Mouse (Mus musculus) neural tube, embryonic 11.5 days (tissue): Measurements from ENCODE around the gene Gpr132. TPM values are rescaled to one million over a fixed set of nuclear protein-coding genes. Genes with fewer than 3 reads are reported as not detected.

Source experiments
- ATAC-seq: fragments of 200-750 bp; cut with Nextera tagmentation; 2 replicates; pipeline ENCODE4 v1.8.0; 2017; ENCODE audit warnings: moderate number of reproducible peaks, mild to moderate bottlenecking, moderate TSS enrichment, moderate library complexity; ENCODE audit not compliant: insufficient read depth, low FRiP score, low TSS enrichment
- DNase-seq: peaks from one replicate; pipeline ENCODE4 v3.0.0-alpha.2; 2015; ENCODE audit warnings: low spot score
- H3K27ac ChIP-seq: fragments of 300-500 bp; sonication (generic); 2 replicates; pipeline ENCODE4 v1.5.1; 2014; ENCODE audit warnings: low read depth, mild to moderate bottlenecking, low read length
- H3K27me3 ChIP-seq: fragments of 300-500 bp; sonication (generic); 2 replicates; pipeline ENCODE4 v1.6.1; 2014; ENCODE audit warnings: mild to moderate bottlenecking, low read length, mixed read lengths; ENCODE audit not compliant: control insufficient read depth, insufficient read depth
- H3K36me3 ChIP-seq: fragments of 300-500 bp; sonication (generic); 2 replicates; pipeline ENCODE4 v1.6.1; 2014; ENCODE audit warnings: mild to moderate bottlenecking, low read length, moderate library complexity, mixed read lengths; ENCODE audit not compliant: control insufficient read depth, insufficient read depth
- H3K4me1 ChIP-seq: fragments of 300-500 bp; sonication (generic); 2 replicates; pipeline ENCODE4 v1.6.1; 2014; ENCODE audit warnings: low read length, mixed read lengths; ENCODE audit not compliant: control insufficient read depth, insufficient read depth
- H3K4me2 ChIP-seq: fragments of 300-500 bp; sonication (generic); 2 replicates; pipeline ENCODE4 v1.6.1; 2014; ENCODE audit warnings: low read depth, mild to moderate bottlenecking, moderate library complexity
- H3K4me3 ChIP-seq: fragments of 300-500 bp; sonication (generic); 2 replicates; pipeline ENCODE4 v1.5.1; 2014; ENCODE audit warnings: low read depth, low read length
- H3K9ac ChIP-seq: fragments of 300-500 bp; sonication (generic); 2 replicates; pipeline ENCODE4 v1.6.1; 2014; ENCODE audit warnings: mild to moderate bottlenecking, low read length
- H3K9me3 ChIP-seq: fragments of 300-500 bp; sonication (generic); 2 replicates; pipeline ENCODE4 v1.6.1; 2016; ENCODE audit warnings: low read length; ENCODE audit not compliant: control insufficient read depth
- WGBS: fragments of 180-500 bp; shearing (Covaris S2); extraction: QIAGEN DNeasy Blood & Tissue Kit; methylation state at CpG from one replicate; pipeline ENCODE4 v1.1.7; 2014; 5-methylcytosine and 5-hydroxymethylcytosine counted together
- polyA plus RNA-seq: library from polyadenylated mRNA; unstranded; fragments of >200 nt; fragmentation: Nextera tagmentation; extraction: Ambion mirVana; gene quantifications from 2 replicates; pipeline ENCODE4 v1.2.1, GENCODE M21; 2014

Gene Gpr132
- polyA plus RNA-seq, 1 experiment from 2014 or later = not detected

DNA sequence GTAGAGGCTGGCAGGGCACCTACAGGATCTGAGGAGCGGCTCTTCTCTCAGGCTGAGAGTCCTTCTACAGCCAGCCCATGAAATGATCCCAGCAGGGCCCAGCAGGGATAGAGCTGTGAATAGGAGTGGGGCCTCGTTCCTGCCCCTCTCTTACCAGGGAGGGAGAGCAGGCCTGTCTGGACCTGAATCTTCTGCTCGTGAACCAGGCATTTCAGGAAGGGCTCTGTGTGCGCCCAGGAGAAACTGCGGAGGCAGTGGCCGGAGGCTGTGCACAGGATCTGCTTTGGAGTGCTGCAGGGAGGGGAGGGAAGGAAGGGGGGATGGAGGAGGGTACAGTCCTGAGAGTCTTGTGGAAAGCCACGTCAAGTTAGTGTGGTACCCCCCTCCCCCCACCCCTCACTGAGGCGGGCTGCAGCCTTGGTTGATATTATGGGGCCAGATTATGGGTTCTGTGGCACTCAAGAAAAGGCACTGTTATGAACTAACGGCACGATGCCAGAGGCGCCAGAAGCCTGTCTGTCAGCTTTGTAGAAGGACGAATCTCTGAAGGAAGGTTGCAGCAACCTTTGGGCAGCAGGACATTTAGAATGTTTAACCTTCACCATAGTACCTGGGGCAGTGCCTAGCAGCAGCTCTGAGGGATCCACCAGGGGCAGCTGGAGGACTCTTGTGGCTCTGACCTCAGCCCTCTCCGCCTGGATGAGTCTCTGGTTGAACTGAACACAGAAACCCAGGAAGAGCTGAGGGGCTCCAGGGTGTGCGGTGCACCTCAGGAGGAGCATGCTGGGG lies 53.2 kb downstream of the Gpr132 start:
- no peaks in the 10 kb centered on the region for H3K9me3 ChIP-seq
- ATAC-seq (no peak), DNase-seq (no peak)
- H3K9ac ChIP-seq = no peak overlapping the region
- WGBS = 86% methylated on average over 14 of the region's 14 CpGs
- H3K36me3 ChIP-seq = peaks cover 4% of the 10 kb centered on the region
- peaks cover 2% of the 10 kb centered on the region; the same call in 1 of the 2 replicates for H3K4me1 ChIP-seq
- no peak overlapping the region for H3K4me3 ChIP-seq
- no peak overlapping the region for H3K27ac ChIP-seq
- no peak overlapping the region for H3K4me2 ChIP-seq
- H3K27me3 ChIP-seq = no peaks in the 10 kb centered on the region

DNA sequence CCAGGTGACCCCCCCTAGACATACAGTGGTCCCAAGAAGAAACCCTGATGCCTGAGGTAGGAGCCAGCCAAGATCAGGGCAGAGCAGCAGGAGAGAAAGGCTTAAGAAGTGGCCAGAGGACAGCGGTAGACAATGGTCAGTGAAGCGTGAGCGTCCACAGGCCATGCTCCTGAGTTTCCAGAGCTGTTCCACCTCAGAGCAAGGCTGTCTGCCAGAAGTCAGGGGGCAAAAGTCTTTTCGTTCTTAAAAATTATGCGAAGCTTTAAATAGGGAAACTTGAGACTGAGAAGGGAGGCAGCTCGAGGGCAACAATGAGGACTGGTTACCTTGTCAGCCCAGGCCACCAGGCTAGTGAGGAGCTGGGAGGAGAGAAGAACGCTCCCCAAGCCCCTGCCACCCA lies 54.7 kb downstream of the Gpr132 start:
- H3K4me3 ChIP-seq = no peak overlapping the region
- H3K9ac ChIP-seq = no peak overlapping the region
- no peak overlapping the region for H3K4me2 ChIP-seq
- DNase-seq (no peak), ATAC-seq (no peak)
- 89% methylated on average over 7 of the region's 7 CpGs for WGBS
- H3K4me1 ChIP-seq = peaks cover 7% of the 10 kb centered on the region; the same call in 1 of the 2 replicates
- H3K9me3 ChIP-seq = no peaks in the 10 kb centered on the region
- peaks cover 4% of the 10 kb centered on the region; the same call in 1 of the 2 replicates for H3K36me3 ChIP-seq
- no peaks in the 10 kb centered on the region for H3K27me3 ChIP-seq
- H3K27ac ChIP-seq = no peak overlapping the region

DNA sequence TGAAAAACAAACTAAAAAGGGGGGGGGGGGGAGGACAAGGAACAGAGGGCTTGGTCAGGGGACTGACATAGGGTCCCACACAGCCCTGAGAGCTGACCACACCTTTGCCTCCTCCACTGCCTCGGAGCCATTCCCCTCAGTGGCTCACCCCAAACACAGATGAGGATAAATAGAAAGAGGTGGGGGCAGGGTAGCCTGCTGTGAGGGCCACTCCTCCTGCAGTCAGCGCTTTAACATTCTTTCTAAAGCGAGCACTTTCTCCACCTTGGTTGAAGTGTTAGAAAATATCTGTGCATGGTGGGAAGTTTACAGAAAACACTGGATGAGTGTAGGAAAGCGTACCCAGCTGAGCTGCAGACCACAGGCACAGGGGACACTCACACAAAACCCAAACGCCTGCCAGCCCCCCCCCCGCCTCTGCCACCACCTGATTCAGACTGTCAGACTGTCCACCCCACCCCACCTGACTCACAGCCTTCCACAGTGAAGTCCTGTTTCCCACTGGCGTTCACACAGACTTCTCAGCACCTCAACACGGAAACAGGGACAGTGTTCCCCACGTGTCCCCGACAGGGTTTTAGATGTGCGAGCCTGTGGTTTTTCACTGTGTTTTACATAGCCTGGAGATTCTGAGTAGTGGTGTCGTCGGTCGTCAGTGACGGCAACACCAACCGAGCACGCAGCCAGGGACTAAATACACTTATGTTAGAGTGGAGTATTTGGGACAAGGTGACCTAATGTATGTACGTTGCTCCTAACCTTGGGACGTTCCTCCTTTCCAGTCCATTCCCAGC lies 57.7 kb downstream of the Gpr132 start:
- ATAC-seq (no peak), DNase-seq (no peak)
- H3K4me2 ChIP-seq = no peak overlapping the region
- H3K9me3 ChIP-seq = no peaks in the 10 kb centered on the region
- peaks cover 7% of the 10 kb centered on the region; the same call in 1 of the 2 replicates for H3K4me1 ChIP-seq
- no peak overlapping the region for H3K4me3 ChIP-seq
- no peak overlapping the region for H3K9ac ChIP-seq
- no peaks in the 10 kb centered on the region for H3K27me3 ChIP-seq
- WGBS = 68% methylated on average over 19 of the region's 19 CpGs
- H3K27ac ChIP-seq = no peak overlapping the region
- peaks cover 3% of the 10 kb centered on the region; the same call in 1 of the 2 replicates for H3K36me3 ChIP-seq

DNA sequence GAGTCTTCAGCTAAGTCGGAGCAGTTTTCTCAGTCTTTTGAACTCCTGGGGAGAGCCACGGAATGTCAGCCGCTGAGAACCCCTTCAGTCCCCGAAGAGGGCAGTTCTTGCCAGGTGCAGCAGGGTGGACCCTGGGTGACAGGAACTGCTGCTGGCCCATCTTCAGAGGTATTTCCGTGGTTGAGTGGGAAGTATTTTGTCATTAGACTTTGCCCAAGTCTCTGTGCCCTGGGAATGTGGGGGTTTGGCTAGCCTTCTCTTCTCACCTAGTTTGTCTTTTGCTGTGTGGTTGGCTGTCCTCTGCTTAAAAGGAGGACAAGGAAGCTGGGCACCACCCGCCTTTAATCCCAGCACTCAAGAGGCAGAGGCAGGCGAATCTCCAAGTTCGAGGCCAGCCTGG lies 58.4 kb downstream of the Gpr132 start:
- Histone ChIP-seq H3K4me1 (peaks cover 7% of the 10 kb centered on the region; the same call in 1 of the 2 replicates), H3K9ac (peak overlapping the region; percentile 61), H3K27me3 (no peaks in the 10 kb centered on the region), H3K4me3 (peak overlapping the region; percentile 54), H3K9me3 (no peaks in the 10 kb centered on the region), H3K4me2 (peak overlapping the region; percentile 98), H3K27ac (no peak overlapping the region), H3K36me3 (0 out of 2 replicates have a peak, but pooled peaks cover 2% of the 10 kb centered on the region)
- no peak for DNase-seq
- no peak for ATAC-seq
- 22% methylated on average over 8 of the region's 8 CpGs for WGBS

DNA sequence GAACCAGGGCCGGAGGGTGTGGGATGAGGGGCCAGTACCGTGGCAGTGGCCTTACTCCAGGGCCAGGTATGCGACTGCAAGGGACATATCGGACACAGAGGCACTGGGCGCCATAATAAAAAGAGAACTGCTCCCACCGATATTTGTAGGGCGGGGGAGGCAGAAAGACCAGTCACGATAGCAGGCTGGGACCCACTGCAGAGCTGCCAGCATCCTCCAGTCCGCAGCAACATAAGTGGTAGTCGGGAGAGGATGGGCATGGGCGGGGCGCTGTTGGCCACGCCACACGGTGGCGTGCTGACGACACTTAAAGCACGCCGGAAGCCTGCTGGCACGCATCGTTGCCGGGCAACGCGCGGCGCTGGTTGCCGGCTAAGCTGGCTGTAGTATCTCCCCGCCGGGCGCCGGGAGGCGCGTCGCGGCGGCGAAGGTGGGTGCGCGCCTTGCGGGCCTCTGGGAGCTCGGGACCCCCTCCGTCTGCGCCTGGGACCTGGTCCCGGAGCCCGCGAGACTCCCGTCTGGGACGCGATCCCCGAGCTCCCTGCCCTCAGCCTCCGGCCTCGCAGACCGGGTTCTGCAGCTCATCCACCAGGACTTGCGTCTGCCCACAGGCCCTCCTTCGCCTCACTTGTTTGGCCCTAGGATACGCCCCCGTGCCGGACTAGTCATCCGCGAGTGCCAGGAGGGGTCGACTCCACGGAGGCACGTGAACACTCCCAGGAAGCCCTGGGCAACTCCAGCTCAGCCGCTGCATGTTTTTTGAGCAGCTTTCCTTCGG lies 59.3 kb downstream of the Gpr132 start, which contains the start of gene Clba1:
TSS of gene Clba1 (plus strand) at position 351 of the 778 bp plus-strand sequence.
- peak within 1 kb of the TSS; percentile 54 for H3K4me3 ChIP-seq
- no peak within 1 kb of the TSS for H3K27ac ChIP-seq
- H3K9ac ChIP-seq = peak within 1 kb of the TSS; percentile 61
- H3K27me3 ChIP-seq = no peaks in the 10 kb centered on the region
- no peaks in the 10 kb centered on the region for H3K36me3 ChIP-seq
- ATAC-seq (peak; percentile 92), DNase-seq (peak; percentile 96)
- H3K4me2 ChIP-seq = peak within 1 kb of the TSS; percentile 98
- 1% methylated on average over 50 of the region's 64 CpGs for WGBS
- no peaks in the 10 kb centered on the region for H3K9me3 ChIP-seq
- H3K4me1 ChIP-seq = peaks cover 7% of the 10 kb centered on the region; the same call in 1 of the 2 replicates

DNA sequence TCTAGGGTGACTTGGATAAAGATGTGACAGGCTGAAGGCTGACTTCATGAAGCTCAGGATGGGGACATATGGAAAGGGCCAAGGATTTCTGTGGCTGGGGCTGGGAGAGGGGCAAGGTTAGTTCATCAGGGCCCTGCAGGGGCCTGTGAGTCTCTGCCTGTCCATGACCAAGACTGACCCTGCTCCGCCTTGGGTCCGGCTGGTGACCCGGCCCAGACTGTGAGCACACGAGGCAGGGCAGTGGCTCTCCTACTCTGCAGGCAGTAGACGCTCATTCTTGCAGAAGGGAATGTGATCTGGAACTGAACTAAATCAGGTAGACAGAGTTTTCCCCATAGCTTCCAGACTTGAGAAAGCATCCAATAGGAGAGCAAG lies 59.8 kb downstream of the Gpr132 start:
- H3K27ac ChIP-seq = no peak overlapping the region

DNA sequence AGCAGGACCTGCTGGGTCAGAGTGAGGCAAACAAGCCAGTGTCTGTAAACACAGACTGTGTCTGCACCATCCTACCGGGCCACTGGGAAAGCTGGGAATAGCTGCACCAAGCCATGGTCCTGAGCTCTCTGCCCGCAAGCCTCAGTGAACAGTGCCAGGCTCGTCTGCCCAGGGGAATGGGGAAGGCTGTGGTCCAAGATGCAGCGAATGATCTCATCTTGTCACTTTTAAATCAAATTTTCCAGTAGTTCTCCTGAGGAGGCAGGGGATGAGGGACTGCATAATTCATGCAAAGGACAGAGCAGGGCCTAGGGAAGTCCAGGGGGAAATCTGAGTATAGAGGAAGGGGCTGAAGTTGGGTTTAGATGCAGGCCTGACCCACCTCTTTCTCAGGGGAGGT lies 60.2 kb downstream of the Gpr132 start:
- H3K27me3 ChIP-seq = no peaks in the 10 kb centered on the region
- 82% methylated on average over 4 of the region's 4 CpGs for WGBS
- peaks cover 7% of the 10 kb centered on the region; the same call in 1 of the 2 replicates for H3K4me1 ChIP-seq
- no peaks in the 10 kb centered on the region for H3K9me3 ChIP-seq
- H3K4me2 ChIP-seq = no peak overlapping the region
- DNase-seq (no peak), ATAC-seq (no peak)
- H3K4me3 ChIP-seq = no peak overlapping the region
- H3K27ac ChIP-seq = no peak overlapping the region
- H3K9ac ChIP-seq = no peak overlapping the region
- no peaks in the 10 kb centered on the region for H3K36me3 ChIP-seq

More for the DNA sequence above, 59.8 kb downstream of the Gpr132 start:
- no peaks in the 10 kb centered on the region for H3K36me3 ChIP-seq
- H3K4me3 ChIP-seq = peak overlapping the region; percentile 54
- WGBS = 71% methylated on average over 5 of the region's 5 CpGs
- H3K9ac ChIP-seq = peak overlapping the region; percentile 61
- ATAC-seq (peak; percentile 55), DNase-seq (no peak)
- H3K9me3 ChIP-seq = no peaks in the 10 kb centered on the region
- peaks cover 7% of the 10 kb centered on the region; the same call in 1 of the 2 replicates for H3K4me1 ChIP-seq
- peak overlapping the region; percentile 98 for H3K4me2 ChIP-seq
- H3K27me3 ChIP-seq = no peaks in the 10 kb centered on the region

DNA sequence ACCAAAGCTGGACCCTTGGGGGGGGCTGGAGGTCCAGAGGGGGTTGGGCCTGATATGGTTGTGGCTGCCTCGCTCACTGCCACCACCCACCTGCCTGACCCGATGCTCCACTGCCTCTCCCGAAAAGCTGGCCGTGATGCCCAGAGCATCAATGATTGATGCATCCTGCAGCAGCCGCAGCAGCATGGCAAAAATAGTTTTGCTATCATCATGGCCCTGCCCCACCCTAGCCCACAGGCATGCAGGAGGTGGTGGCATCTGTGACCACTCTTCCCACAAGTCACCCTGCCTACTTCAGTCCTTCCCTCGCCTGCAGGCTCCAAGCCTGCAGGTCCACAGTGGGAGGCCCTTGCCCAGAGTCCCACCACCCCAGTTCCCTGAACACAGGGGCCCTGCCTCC lies 62.0 kb downstream of the Gpr132 start:
- Histone ChIP-seq H3K4me1 (peaks cover 13% of the 10 kb centered on the region; the same call in 1 of the 2 replicates), H3K4me2 (no peak overlapping the region), H3K4me3 (no peak overlapping the region), H3K27ac (no peak overlapping the region), H3K9ac (no peak overlapping the region), H3K9me3 (no peaks in the 10 kb centered on the region), H3K36me3 (no peaks in the 10 kb centered on the region), H3K27me3 (peaks cover 8% of the 10 kb centered on the region)
- ATAC-seq (no peak), DNase-seq (no peak)
- WGBS = 80% methylated on average over 6 of the region's 6 CpGs
